Mouse (Mus musculus): ENCODE measurements at regions not wholly inside any gene's neighbourhood (a gene's known extent, or its start where the extent isn't known, plus 50 kb on each side); places are given as distances from the start of the nearest gene placed in this dataset.
"Not testable (repeated sequence)": the region's sequence is repeated elsewhere in the genome, so short reads cannot be mapped to it uniquely, and the experiment has no call there.

DNA sequence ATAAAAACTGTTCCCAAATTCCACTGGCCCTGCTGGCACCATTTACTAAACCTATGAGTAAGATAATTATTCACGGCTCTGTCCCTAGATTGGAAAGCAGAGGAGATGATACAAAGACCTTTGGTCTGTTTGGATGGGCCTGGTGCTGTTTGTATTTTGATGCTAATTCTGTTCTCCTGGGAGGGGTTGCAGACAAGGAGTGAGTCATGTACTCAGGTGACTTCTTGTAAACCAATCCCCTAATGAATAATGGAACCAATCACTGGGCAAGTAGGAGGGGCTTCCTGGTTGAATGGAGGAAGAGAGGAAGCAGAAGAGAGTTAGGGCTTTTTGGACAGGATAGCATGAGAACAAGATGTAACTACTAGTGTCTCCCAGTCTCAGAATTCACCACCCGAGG, 130.0 kb upstream of the Gm9972 start:
- no peaks in the 10 kb centered on the region for H3K9me3 ChIP-seq
- 78% methylated on average over 2 of the region's 2 CpGs for WGBS

DNA sequence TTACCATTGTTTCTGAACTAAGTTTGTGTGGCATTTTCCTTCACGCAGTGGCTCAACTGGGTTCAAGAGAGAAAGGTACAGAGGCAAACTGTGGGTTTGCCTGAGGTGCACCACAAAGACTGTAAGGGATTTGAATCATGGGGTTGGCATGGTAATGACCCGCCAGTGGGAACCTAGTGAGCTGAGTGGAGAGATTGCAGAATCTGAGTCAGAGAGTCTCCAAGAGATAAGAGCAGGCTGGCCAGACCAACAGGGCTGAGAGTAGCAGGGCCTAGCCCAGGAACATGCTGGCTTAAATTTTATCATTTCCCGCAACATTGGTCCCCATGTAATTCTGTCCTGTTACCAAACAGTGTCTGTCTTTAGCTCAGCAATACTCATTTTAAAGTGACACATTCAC, 129.5 kb upstream of the Gm9972 start:
- H3K4me3 ChIP-seq, result no peak overlapping the region
- H3K9me3 ChIP-seq, result no peaks in the 10 kb centered on the region
- H3K9ac ChIP-seq, result no peak overlapping the region
- no peak overlapping the region for H3K4me2 ChIP-seq
- H3K27ac ChIP-seq, result no peak overlapping the region
- H3K36me3 ChIP-seq (replicated peaks), result no peaks in the 10 kb centered on the region
- H3K27me3 ChIP-seq (replicated peaks), result no peaks in the 10 kb centered on the region
- 87% methylated on average over 3 of the region's 3 CpGs for whole genome bisulfite sequencing
- ATAC-seq (replicated peaks), result no peak
- H3K4me1 ChIP-seq, result no peaks in the 10 kb centered on the region

More for the DNA sequence above, 130.0 kb upstream of the Gm9972 start:
- no peak for ATAC-seq (replicated peaks)
- H3K27ac ChIP-seq, result no peak overlapping the region
- H3K27me3 ChIP-seq (replicated peaks), result no peaks in the 10 kb centered on the region
- no peaks in the 10 kb centered on the region for H3K4me1 ChIP-seq
- H3K4me3 ChIP-seq, result no peak overlapping the region
- H3K4me2 ChIP-seq, result no peak overlapping the region
- no peak overlapping the region for H3K9ac ChIP-seq
- H3K36me3 ChIP-seq (replicated peaks), result no peaks in the 10 kb centered on the region

- no peaks in the 10 kb centered on the region for H3K36me3 ChIP-seq (replicated peaks)
- no peaks in the 10 kb centered on the region for H3K27me3 ChIP-seq (replicated peaks)
- H3K4me2 ChIP-seq, result no peak overlapping the region
- H3K9ac ChIP-seq, result no peak overlapping the region
- H3K4me1 ChIP-seq, result no peaks in the 10 kb centered on the region
- WGBS, result 71% methylated on average over 2 of the region's 2 CpGs
- no peak overlapping the region for H3K27ac ChIP-seq
- no peak overlapping the region for H3K4me3 ChIP-seq
- no peak for ATAC-seq (replicated peaks)
- H3K9me3 ChIP-seq, result no peaks in the 10 kb centered on the region
Observed at GRCm38 (mm10) chr11:42916421-42917181, 118.9 kb upstream of the Gm9972 start.

DNA sequence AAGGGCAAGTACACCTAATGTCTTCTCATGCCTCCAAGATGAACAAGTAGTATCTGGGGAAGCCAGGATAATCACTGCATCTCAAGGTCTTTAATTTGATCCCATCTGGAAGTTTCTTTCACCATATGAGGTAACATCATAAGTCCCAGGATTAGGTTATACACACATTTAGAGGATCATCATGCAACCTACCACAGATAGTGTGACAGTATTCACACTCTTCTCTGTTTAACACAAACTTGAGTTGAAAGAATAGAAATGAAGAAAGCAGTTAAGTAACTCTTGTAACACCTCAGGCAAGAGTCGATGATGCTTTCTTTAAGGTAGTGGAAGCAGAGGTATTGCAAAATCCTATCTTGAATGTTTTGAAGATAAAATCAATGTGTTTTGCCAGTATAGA, 116.3 kb upstream of the Gm9972 start:
- Histone ChIP-seq H3K27ac (no peak overlapping the region), H3K9me3 (no peaks in the 10 kb centered on the region), H3K36me3 (replicated peaks) (no peaks in the 10 kb centered on the region), H3K4me3 (no peak overlapping the region), H3K4me1 (no peaks in the 10 kb centered on the region), H3K9ac (no peak overlapping the region), H3K27me3 (replicated peaks) (no peaks in the 10 kb centered on the region), H3K4me2 (no peak overlapping the region)
- WGBS, result 88% methylated on average over 1 of the region's 1 CpGs
- no peak for ATAC-seq (replicated peaks)

- no peak overlapping the region for H3K9ac ChIP-seq
- no peak overlapping the region for H3K4me3 ChIP-seq
- no peaks in the 10 kb centered on the region for H3K9me3 ChIP-seq
- 90% methylated on average over 5 of the region's 5 CpGs for WGBS
- no peak for ATAC-seq (replicated peaks)
- H3K4me2 ChIP-seq, result no peak overlapping the region
- H3K27me3 ChIP-seq (replicated peaks), result no peaks in the 10 kb centered on the region
- H3K36me3 ChIP-seq (replicated peaks), result no peaks in the 10 kb centered on the region
- no peak overlapping the region for H3K27ac ChIP-seq
- no peaks in the 10 kb centered on the region for H3K4me1 ChIP-seq
Observed at GRCm38 (mm10) chr11:42927156-42927555, 108.4 kb upstream of the Gm9972 start.

GRCm38 (mm10) chr11:42928916-42929315, 106.6 kb upstream of the Gm9972 start:
- H3K4me1 ChIP-seq, result no peaks in the 10 kb centered on the region
- no peak overlapping the region for H3K4me2 ChIP-seq
- no peak overlapping the region for H3K9ac ChIP-seq
- no peaks in the 10 kb centered on the region for H3K27me3 ChIP-seq (replicated peaks)
- H3K36me3 ChIP-seq (replicated peaks), result no peaks in the 10 kb centered on the region
- no peak overlapping the region for H3K27ac ChIP-seq
- ATAC-seq (replicated peaks), result no peak
- WGBS, result 80% methylated on average over 3 of the region's 3 CpGs
- H3K4me3 ChIP-seq, result no peak overlapping the region
- no peaks in the 10 kb centered on the region for H3K9me3 ChIP-seq

GRCm38 (mm10) chr11:42939271-42939670, 96.3 kb upstream of the Gm9972 start:
- not testable (repeated sequence) for H3K4me3 ChIP-seq; H3K4me1 ChIP-seq; H3K27me3 ChIP-seq (replicated peaks); H3K9ac ChIP-seq; H3K27ac ChIP-seq; H3K4me2 ChIP-seq; H3K9me3 ChIP-seq; H3K36me3 ChIP-seq (replicated peaks); ATAC-seq (replicated peaks)
- WGBS, result 88% methylated on average over 4 of the region's 4 CpGs

DNA sequence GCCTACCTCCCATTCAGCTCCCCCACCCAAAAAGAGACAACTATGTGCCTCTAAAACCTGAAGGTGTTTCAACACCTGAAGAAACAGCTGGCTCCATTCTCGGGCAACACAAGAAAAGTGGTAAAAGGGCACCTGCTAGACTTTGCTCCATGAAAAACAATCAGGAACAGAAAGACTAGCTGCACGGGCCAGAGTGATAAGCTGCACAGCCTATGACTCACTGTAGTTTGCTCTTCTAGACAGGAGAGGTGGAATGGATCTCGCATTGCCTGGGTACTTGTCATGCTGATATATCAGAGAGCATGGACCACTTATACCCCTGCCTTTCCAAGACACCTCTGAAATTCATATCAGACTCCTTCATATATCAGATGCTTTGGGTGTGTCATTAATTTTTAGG, 94.0 kb upstream of the Gm9972 start:
- Histone ChIP-seq H3K9me3 (no peaks in the 10 kb centered on the region), H3K4me3 (no peak overlapping the region), H3K36me3 (replicated peaks) (no peaks in the 10 kb centered on the region), H3K4me1 (no peaks in the 10 kb centered on the region), H3K4me2 (no peak overlapping the region), H3K9ac (no peak overlapping the region), H3K27me3 (replicated peaks) (no peaks in the 10 kb centered on the region), H3K27ac (no peak overlapping the region)
- WGBS, result 82% methylated on average over 3 of the region's 3 CpGs
- ATAC-seq (replicated peaks), result no peak

- no peak overlapping the region for H3K4me3 ChIP-seq
- no peak for ATAC-seq (replicated peaks)
- H3K4me2 ChIP-seq, result no peak overlapping the region
- WGBS, result 81% methylated on average over 3 of the region's 3 CpGs
- H3K9ac ChIP-seq, result no peak overlapping the region
- H3K9me3 ChIP-seq, result no peaks in the 10 kb centered on the region
- H3K4me1 ChIP-seq, result no peaks in the 10 kb centered on the region
- no peaks in the 10 kb centered on the region for H3K27me3 ChIP-seq (replicated peaks)
- H3K27ac ChIP-seq, result no peak overlapping the region
- H3K36me3 ChIP-seq (replicated peaks), result no peaks in the 10 kb centered on the region
Observed at GRCm38 (mm10) chr11:42942284-42942683, 93.3 kb upstream of the Gm9972 start.

DNA sequence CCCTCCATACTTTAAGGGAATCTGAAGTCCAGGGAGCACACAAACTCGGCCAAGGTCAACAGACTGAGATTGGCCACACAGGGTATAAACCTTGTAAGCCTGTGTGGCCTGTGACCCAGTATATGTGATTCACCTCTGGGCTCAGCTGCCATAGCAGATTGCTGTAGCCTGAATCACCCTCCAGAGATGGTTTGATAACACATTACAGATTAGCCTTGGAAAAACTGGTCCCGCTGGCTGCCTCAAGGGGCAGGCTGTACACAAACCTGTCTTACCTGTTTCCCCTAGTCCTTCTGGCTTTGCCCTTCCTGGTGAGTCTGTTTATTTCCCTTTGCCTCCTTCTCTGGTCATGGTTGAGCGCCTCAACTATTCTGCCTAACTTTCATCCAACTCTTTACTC, 91.0 kb upstream of the Gm9972 start:
- no peak overlapping the region for H3K9ac ChIP-seq
- no peaks in the 10 kb centered on the region for H3K27me3 ChIP-seq (replicated peaks)
- 85% methylated on average over 3 of the region's 3 CpGs for WGBS
- no peak overlapping the region for H3K4me3 ChIP-seq
- no peak overlapping the region for H3K4me2 ChIP-seq
- no peak for ATAC-seq (replicated peaks)
- no peaks in the 10 kb centered on the region for H3K9me3 ChIP-seq
- H3K4me1 ChIP-seq, result no peaks in the 10 kb centered on the region
- no peak overlapping the region for H3K27ac ChIP-seq
- H3K36me3 ChIP-seq (replicated peaks), result no peaks in the 10 kb centered on the region

- WGBS, result 74% methylated on average over 1 of the region's 1 CpGs
- Histone ChIP-seq H3K4me2 (no peak overlapping the region), H3K4me3 (no peak overlapping the region), H3K27me3 (replicated peaks) (no peaks in the 10 kb centered on the region), H3K4me1 (no peaks in the 10 kb centered on the region), H3K27ac (no peak overlapping the region), H3K9ac (no peak overlapping the region), H3K9me3 (no peaks in the 10 kb centered on the region), H3K36me3 (replicated peaks) (no peaks in the 10 kb centered on the region)
- no peak for ATAC-seq (replicated peaks)
Observed at GRCm38 (mm10) chr11:42949823-42950222, 85.7 kb upstream of the Gm9972 start.

GRCm38 (mm10) chr11:42954169-42954568, 81.4 kb upstream of the Gm9972 start:
- WGBS, result 82% methylated on average over 5 of the region's 5 CpGs
- H3K27me3 ChIP-seq (replicated peaks), result no peaks in the 10 kb centered on the region
- no peak overlapping the region for H3K4me2 ChIP-seq
- no peaks in the 10 kb centered on the region for H3K4me1 ChIP-seq
- no peaks in the 10 kb centered on the region for H3K36me3 ChIP-seq (replicated peaks)
- no peak overlapping the region for H3K4me3 ChIP-seq
- H3K27ac ChIP-seq, result no peak overlapping the region
- H3K9me3 ChIP-seq, result no peaks in the 10 kb centered on the region
- no peak for ATAC-seq (replicated peaks)
- H3K9ac ChIP-seq, result no peak overlapping the region

DNA sequence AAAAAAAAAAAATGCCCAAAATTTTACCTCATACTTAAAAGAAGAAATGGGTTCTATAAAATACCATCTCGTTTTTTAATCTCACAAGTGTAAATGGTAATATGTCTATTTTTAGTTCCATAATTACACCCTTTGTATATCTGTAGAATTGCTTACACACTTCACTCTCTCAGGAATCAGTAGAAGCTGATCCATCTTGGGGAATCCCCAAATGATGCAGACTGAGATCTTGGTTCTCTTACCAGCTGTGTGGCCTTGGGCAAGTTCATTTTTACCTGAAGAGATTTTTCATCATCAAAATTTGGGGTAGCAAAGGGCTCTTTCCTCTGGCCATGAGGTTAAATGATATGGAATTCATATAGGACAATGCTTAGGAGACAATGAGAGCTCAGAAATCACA, 69.8 kb upstream of the Gm9972 start:
- H3K9me3 ChIP-seq, result no peaks in the 10 kb centered on the region; the same call in 1 of the 2 replicates
- no peak overlapping the region for H3K9ac ChIP-seq
- no peaks in the 10 kb centered on the region for H3K4me1 ChIP-seq
- no peaks in the 10 kb centered on the region for H3K36me3 ChIP-seq (replicated peaks)
- no peak overlapping the region for H3K27ac ChIP-seq
- ATAC-seq (replicated peaks), result no peak
- WGBS, result 76% methylated on average over 1 of the region's 1 CpGs
- H3K4me2 ChIP-seq, result no peak overlapping the region
- no peaks in the 10 kb centered on the region for H3K27me3 ChIP-seq (replicated peaks)
- no peak overlapping the region for H3K4me3 ChIP-seq
